Mouse (Mus musculus) thymus, adult 18-20 months (tissue): ENCODE measurements around the gene Arpp19.

Experiments
- DNase-seq, 2 experiments: peaks; one replicate each; pipeline ENCODE4 v3.0.0; 2022; ENCODE audit warnings: mixed read lengths in 2 of 2

The Arpp19 gene

GRCm38 (mm10) chr9:75040566-75040965 lies 3.2 kb downstream of the Arpp19 start:
- DNase-seq: no peak

GRCm38 (mm10) chr9:75041840-75042525 lies 4.6 kb downstream of the Arpp19 start:
- no peak for DNase-seq

DNA sequence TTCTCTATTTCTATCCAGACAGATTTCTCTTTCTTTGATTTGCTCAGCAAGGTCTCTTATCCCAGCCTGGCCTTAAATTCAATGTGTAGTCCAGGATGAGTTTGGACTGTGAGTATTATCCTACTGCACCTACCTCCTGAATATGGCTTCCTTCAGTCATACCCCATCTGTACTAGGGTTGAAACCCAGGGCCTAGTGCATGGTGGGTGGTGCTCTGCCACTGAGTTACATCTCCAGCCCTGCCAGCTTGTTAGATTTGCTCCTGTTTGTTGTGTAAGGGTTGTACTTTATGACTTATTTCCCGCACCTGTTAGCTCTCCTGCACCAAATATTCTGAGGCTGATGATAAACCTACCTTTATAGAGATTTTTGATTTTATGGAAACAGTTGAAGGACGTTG lies 5.8 kb downstream of the Arpp19 start:
- no peak for DNase-seq

- DNase-seq: no peak
These were observed 9.7 kb downstream of the Arpp19 start for GRCm38 (mm10) chr9:75047079-75047478.

DNA sequence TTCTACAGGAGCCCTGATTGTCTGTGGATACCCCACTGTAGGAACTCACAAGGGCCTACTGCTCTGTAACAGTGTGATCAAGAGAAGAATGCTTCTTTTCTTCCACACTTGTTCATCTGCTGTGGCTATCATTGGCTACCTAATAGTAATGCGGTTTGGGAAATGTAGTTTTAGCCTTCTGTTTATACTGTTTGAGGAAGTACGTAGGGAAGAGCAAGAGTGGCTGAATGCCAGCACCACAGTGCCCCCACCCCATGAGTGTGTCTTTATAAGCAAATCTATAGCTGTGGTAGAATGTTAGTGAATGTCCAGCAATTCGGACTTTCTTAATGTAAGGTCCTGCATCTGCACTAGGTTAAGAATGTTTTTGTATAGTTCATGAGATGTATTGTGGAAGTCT lies 11.7 kb downstream of the Arpp19 start:
- DNase-seq: no peak

DNA sequence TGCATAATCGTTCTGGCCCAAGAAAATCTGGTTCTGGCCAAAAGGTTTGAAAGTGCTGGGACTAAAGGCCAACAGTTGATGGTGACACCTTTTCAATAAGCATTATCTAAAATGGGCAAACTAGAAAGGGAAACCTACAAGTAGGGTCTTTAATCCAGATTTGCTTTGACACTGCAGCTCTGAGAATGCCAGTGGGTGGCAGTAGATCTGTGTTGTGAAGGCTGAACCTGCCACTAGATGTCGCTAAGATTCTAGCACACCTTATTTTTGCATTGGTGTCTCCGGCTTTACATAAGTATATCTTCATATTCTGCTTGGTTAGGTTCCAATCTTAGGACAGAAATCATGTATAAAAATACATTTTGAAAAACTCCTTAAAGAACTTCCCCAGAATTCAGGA lies 12.6 kb downstream of the Arpp19 start:
- DNase-seq: peak in 1 of 2 experiments; percentile 29

DNA sequence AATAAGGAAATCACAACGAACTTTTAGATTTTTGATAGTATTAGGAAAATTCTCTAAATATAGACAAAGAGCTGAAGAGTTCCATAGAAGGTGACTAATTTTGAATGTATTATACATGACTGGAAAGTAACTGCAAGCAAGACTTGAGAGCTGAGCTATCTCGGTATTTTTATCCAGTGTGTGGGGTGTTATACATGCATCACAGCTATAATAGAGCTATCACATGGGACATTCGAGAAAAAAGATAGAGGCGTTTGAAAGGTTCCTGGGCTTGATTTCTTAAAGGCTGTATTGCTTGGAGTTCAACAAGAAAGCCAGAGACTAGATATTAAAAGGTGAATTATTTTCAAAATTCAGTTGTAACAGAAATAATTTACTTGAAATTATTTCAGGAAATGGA lies 14.4 kb downstream of the Arpp19 start:
- DNase-seq: no peak

- no peak for DNase-seq
These were observed 17.6 kb downstream of the Arpp19 start for GRCm38 (mm10) chr9:75055046-75055445.

GRCm38 (mm10) chr9:75064678-75065331 lies 27.4 kb downstream of the Arpp19 start:
- DNase-seq: no peak

GRCm38 (mm10) chr9:75070457-75071028 lies 33.1 kb downstream of the Arpp19 start, which contains the start of gene Myo5a:
TSS of gene Myo5a (plus strand) at chr9:75071015.
- DNase-seq: no peak

- peak; percentile 59 to 62 for DNase-seq
These were observed 33.8 kb downstream of the Arpp19 start for GRCm38 (mm10) chr9:75071029-75071705.

DNA sequence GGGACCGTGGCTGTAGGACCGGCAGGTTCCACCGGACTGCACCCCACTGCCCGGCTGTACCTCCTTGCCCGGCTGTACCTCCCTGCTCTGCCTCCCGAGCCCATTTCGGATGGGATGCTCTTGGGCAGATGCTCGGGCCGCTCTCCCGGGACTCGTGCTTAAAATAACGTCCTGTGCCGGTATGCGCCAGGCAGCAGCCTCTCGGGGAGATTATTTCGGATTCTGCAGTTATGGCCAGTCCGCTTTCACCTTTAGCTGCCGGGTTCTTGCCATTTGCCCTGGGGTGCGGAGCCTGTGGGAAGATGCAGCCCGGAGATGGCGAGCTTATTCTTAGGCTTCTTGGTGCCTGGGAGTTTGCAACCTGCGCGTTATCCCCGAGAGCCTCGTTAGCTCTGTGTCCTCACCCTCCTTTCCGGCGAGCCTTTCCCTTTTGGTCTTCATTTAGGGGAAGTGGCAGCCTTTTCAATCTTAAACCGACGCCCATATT lies 34.3 kb downstream of the Arpp19 start:
- peak; percentile 5 to 11 for DNase-seq

- no peak for DNase-seq
These were observed 34.9 kb downstream of the Arpp19 start for GRCm38 (mm10) chr9:75072361-75072760.

DNA sequence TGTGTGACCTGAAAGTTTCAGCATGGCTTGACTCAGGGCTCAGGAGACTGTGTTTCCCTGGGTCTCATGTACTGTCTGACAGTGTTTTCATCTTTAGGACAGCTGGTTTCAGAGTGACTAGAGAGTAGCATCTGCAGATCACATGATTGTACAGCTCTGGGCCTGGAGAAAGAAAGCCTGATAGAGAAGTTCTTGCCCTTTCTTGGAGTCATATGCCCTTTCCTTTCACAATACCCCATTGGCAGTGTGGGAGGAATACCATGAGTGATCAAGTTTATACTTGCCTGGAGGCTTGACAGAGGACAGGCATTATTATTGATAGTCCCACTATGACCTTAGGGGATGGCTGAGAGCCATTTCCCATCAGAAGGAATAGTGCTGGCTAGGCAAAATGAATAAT lies 39.8 kb downstream of the Arpp19 start:
- DNase-seq: no peak

- DNase-seq: no peak
These were observed 47.9 kb downstream of the Arpp19 start for GRCm38 (mm10) chr9:75085242-75085824.

DNA sequence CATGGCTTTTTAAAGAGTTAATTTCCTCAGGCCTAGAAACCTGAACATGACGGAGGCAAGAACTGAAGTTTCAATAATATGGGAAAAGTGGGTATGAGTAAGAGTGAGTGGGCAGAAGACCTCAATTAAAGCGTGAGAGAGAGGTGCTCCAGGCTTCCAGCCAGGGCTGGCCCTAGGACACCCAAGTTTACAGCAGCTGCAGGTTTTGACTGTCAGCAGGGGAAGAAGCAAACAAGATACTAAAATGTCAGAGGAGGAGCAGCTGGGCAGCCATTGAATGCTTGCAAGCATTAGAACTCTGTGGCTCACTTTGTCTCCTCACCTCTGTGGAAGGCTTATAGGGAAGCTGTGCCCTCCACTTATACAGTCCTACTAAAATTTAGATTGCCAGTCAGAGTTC lies 50.4 kb downstream of the Arpp19 start:
- DNase-seq: no peak

- no peak for DNase-seq
These were observed 51.9 kb downstream of the Arpp19 start for GRCm38 (mm10) chr9:75089285-75089684.

GRCm38 (mm10) chr9:75092134-75092533 lies 54.7 kb downstream of the Arpp19 start:
- no peak for DNase-seq

DNA sequence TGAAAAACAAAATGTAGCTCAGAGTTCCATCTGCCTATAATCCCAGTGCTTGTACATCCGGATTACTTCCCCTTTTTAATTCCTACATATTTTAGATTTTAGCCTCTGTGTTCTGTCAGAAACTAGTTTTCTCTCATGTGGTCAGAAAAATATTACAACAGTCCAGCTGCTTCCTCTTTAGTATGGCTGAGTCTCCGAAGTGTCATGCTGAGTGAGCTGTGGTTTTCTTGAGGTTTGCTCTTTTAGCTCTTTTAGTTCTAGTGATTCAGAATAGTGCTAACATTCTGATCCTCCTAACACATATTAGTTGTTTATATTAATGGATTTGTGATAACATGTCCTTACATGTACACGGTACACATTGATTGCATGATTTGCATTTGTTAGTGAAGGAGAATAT lies 57.3 kb downstream of the Arpp19 start:
- no peak for DNase-seq

GRCm38 (mm10) chr9:75098937-75099336 lies 61.5 kb downstream of the Arpp19 start:
- no peak for DNase-seq

GRCm38 (mm10) chr9:75100157-75100781 lies 62.9 kb downstream of the Arpp19 start:
- no peak for DNase-seq

- DNase-seq: no peak
These were observed 64.7 kb downstream of the Arpp19 start for GRCm38 (mm10) chr9:75102131-75102530.
